Mouse (Mus musculus): ENCODE measurements around the gene Nadk. TPM values are rescaled to one million over a fixed set of nuclear protein-coding genes. Genes with fewer than 3 reads are reported as not detected.

Gene Nadk
- polyA plus RNA-seq, 1 experiment: 141 TPM

- no peak for TF ChIP-seq POLR2A (IDR thresholded peaks at IDR 0.05; ENCODE audit: low read depth, low read length)
- TF ChIP-seq CTCF (conservative IDR thresholded peaks at IDR 0.05; ENCODE audit: insufficient read depth, insufficient read length, low read depth, low read length): no peak
- H3K36me3 ChIP-seq (ENCODE audit: control insufficient read depth, insufficient read depth, low read length): 0 out of 2 replicates have a peak, but pooled peaks cover 1% of the 10 kb centered on the region
- peak; percentile 58 for DNase-seq
- no peaks in the 10 kb centered on the region for H3K27me3 ChIP-seq (replicated peaks; ENCODE audit: control insufficient read depth, insufficient read depth, low read length)
- peak overlapping the region; percentile 83 for H3K27ac ChIP-seq (ENCODE audit: insufficient read depth, low read depth, low read length)
- H3K4me3 ChIP-seq (ENCODE audit: insufficient read depth, low read depth, low read length): peak overlapping the region; percentile 39
- 1% methylated on average over 19 of the region's 19 CpGs for WGBS
- peaks cover 51% of the 10 kb centered on the region for H3K4me1 ChIP-seq (ENCODE audit: control insufficient read depth, insufficient read depth, low read length)
These were observed 684 bp downstream of the Nadk start for GRCm38 (mm10) chr4:155562725-155563399.

GRCm38 (mm10) chr4:155563400-155564231 lies 1.4 kb downstream of the Nadk start:
- no peaks in the 10 kb centered on the region for H3K27me3 ChIP-seq (replicated peaks; ENCODE audit: control insufficient read depth, insufficient read depth, low read length)
- H3K27ac ChIP-seq (ENCODE audit: insufficient read depth, low read depth, low read length): peak overlapping the region; percentile 72
- DNase-seq: peak; percentile 99
- TF ChIP-seq POLR2A (IDR thresholded peaks at IDR 0.05; ENCODE audit: low read depth, low read length): peak; percentile 20
- TF ChIP-seq CTCF (conservative IDR thresholded peaks at IDR 0.05; ENCODE audit: insufficient read depth, insufficient read length, low read depth, low read length): peak; percentile 39
- H3K4me1 ChIP-seq (ENCODE audit: control insufficient read depth, insufficient read depth, low read length): peaks cover 53% of the 10 kb centered on the region
- no peaks in the 10 kb centered on the region for H3K36me3 ChIP-seq (ENCODE audit: control insufficient read depth, insufficient read depth, low read length)
- peak overlapping the region; percentile 73 for H3K4me3 ChIP-seq (ENCODE audit: insufficient read depth, low read depth, low read length)
- WGBS: under 1% methylated on average over 69 of the region's 69 CpGs

- TF ChIP-seq POLR2A (IDR thresholded peaks at IDR 0.05; ENCODE audit: low read depth, low read length): no peak
- TF ChIP-seq CTCF (conservative IDR thresholded peaks at IDR 0.05; ENCODE audit: insufficient read depth, insufficient read length, low read depth, low read length): 0 out of 2 replicates have a peak, but pooled peaks have one; percentile 0
- 5% methylated on average over 20 of the region's 20 CpGs for WGBS
- H3K4me3 ChIP-seq (ENCODE audit: insufficient read depth, low read depth, low read length): peak overlapping the region; percentile 73
- H3K27me3 ChIP-seq (replicated peaks; ENCODE audit: control insufficient read depth, insufficient read depth, low read length): no peaks in the 10 kb centered on the region
- no peaks in the 10 kb centered on the region for H3K36me3 ChIP-seq (ENCODE audit: control insufficient read depth, insufficient read depth, low read length)
- peak overlapping the region; percentile 72 for H3K27ac ChIP-seq (ENCODE audit: insufficient read depth, low read depth, low read length)
- peaks cover 58% of the 10 kb centered on the region for H3K4me1 ChIP-seq (ENCODE audit: control insufficient read depth, insufficient read depth, low read length)
- peak; percentile 68 for DNase-seq
These were observed 2.3 kb downstream of the Nadk start for GRCm38 (mm10) chr4:155564315-155565069.

- Histone ChIP-seq H3K27me3 (replicated peaks; ENCODE audit: control insufficient read depth, insufficient read depth, low read length) (no peaks in the 10 kb centered on the region), H3K36me3 (ENCODE audit: control insufficient read depth, insufficient read depth, low read length) (no peaks in the 10 kb centered on the region), H3K27ac (ENCODE audit: insufficient read depth, low read depth, low read length) (peak overlapping the region; percentile 12; the same call in 1 of the 2 replicates), H3K4me1 (ENCODE audit: control insufficient read depth, insufficient read depth, low read length) (peaks cover 50% of the 10 kb centered on the region), H3K4me3 (ENCODE audit: insufficient read depth, low read depth, low read length) (no peak overlapping the region)
- WGBS: 21% methylated on average over 8 of the region's 8 CpGs
- peak; percentile 65 for DNase-seq
- TF ChIP-seq POLR2A (IDR thresholded peaks at IDR 0.05; ENCODE audit: low read depth, low read length): no peak
- 0 out of 2 replicates have a peak, but pooled peaks have one; percentile 19 for TF ChIP-seq CTCF (conservative IDR thresholded peaks at IDR 0.05; ENCODE audit: insufficient read depth, insufficient read length, low read depth, low read length)
These were observed 4.4 kb downstream of the Nadk start for GRCm38 (mm10) chr4:155566555-155566954.

- WGBS: 21% methylated on average over 2 of the region's 2 CpGs
- Histone ChIP-seq H3K27ac (ENCODE audit: insufficient read depth, low read depth, low read length) (no peak overlapping the region), H3K4me1 (ENCODE audit: control insufficient read depth, insufficient read depth, low read length) (peaks cover 40% of the 10 kb centered on the region), H3K36me3 (ENCODE audit: control insufficient read depth, insufficient read depth, low read length) (no peaks in the 10 kb centered on the region), H3K4me3 (ENCODE audit: insufficient read depth, low read depth, low read length) (no peak overlapping the region), H3K27me3 (replicated peaks; ENCODE audit: control insufficient read depth, insufficient read depth, low read length) (no peaks in the 10 kb centered on the region)
- DNase-seq: no peak
- TF ChIP-seq CTCF (conservative IDR thresholded peaks at IDR 0.05; ENCODE audit: insufficient read depth, insufficient read length, low read depth, low read length): 0 out of 2 replicates have a peak, but pooled peaks have one; percentile 17
- TF ChIP-seq POLR2A (IDR thresholded peaks at IDR 0.05; ENCODE audit: low read depth, low read length): no peak
These were observed 6.0 kb downstream of the Nadk start for GRCm38 (mm10) chr4:155568170-155568569.

GRCm38 (mm10) chr4:155568632-155569370 lies 6.6 kb downstream of the Nadk start:
- WGBS: 67% methylated on average over 7 of the region's 7 CpGs
- DNase-seq: no peak
- no peak overlapping the region for H3K27ac ChIP-seq (ENCODE audit: insufficient read depth, low read depth, low read length)
- H3K36me3 ChIP-seq (ENCODE audit: control insufficient read depth, insufficient read depth, low read length): no peaks in the 10 kb centered on the region
- TF ChIP-seq CTCF (conservative IDR thresholded peaks at IDR 0.05; ENCODE audit: insufficient read depth, insufficient read length, low read depth, low read length) (no peak), POLR2A (IDR thresholded peaks at IDR 0.05; ENCODE audit: low read depth, low read length) (no peak)
- no peaks in the 10 kb centered on the region for H3K27me3 ChIP-seq (replicated peaks; ENCODE audit: control insufficient read depth, insufficient read depth, low read length)
- H3K4me1 ChIP-seq (ENCODE audit: control insufficient read depth, insufficient read depth, low read length): peaks cover 41% of the 10 kb centered on the region
- H3K4me3 ChIP-seq (ENCODE audit: insufficient read depth, low read depth, low read length): no peak overlapping the region

All from kidney, adult 2 months (tissue).